Mouse (Mus musculus): ENCODE results near the gene Myh9. TPM values are rescaled to one million over a fixed set of nuclear protein-coding genes. Genes with fewer than 3 reads are reported as not detected.

The Myh9 gene
- total RNA-seq (2012; rRNA removed) = 146 and 152 TPM in 2 replicates

DNA sequence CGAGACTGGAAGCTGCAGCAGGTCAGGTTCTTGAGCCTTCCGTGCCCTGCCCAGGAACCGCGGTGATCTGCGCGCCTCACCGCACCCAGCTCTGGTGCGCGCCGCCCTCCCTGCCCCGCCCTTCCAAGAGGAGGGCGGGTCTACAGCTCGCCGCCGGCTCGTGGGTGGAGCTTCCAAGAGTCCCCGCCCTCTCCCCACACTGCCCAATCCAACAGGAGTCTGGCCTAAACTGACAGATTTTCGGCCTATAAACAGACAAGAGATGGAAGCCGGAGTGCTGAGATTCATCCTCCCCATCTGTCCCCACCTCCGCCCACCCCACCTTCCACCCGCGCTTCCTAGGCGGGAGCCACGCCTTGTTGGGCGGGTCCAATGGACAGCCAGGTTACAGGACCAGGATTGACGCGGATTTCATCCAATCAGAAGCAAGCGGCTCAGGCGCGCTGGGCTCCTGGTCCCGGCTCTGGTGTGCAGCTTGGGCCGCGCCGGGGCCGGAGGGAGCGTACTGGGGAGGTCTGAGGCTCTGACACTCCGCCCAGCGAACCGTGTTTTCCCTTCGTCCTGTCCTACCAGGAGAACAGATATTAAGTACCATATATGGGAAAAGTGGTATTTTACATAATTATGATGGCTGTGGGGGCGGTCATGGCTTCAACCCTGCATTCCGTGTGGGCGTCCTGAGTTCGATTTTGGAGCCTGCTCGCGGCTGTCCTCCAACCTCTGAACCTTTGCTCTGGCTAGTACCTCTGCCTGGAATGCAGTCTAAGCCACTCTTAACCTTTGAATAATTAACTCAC is at the start of gene Myh9:
Gene Myh9, minus strand, starts transcription at position 129 of the 797 bp plus-strand sequence.
- peak within 1 kb of the TSS; percentile 94 for H3K9ac ChIP-seq (ENCODE audit: insufficient read depth, low read depth, low read length, poor library complexity, severe bottlenecking)
- peak within 1 kb of the TSS; percentile 66 for H3K27ac ChIP-seq (ENCODE audit: insufficient read depth, low read depth, low read length, poor library complexity, severe bottlenecking)
- TF ChIP-seq ZC3H11A (IDR thresholded peaks at IDR 0.05; ENCODE audit: borderline replicate concordance, low read depth, low read length) = no peak
- TF ChIP-seq CHD2 (IDR thresholded peaks at IDR 0.05; ENCODE audit: low read depth, low read length) = no peak; the same call in none of the 2 replicates
- no peak for TF ChIP-seq HCFC1 (IDR thresholded peaks at IDR 0.05; ENCODE audit: borderline replicate concordance, insufficient read depth, low read length)
- TF ChIP-seq MAFK (IDR thresholded peaks at IDR 0.05; ENCODE audit: insufficient read depth, low read depth, low read length) = no peak
- TF ChIP-seq ZNF384 (IDR thresholded peaks at IDR 0.05; ENCODE audit: low read depth, low read length) = no peak
- in situ Hi-C loops (cut with MboI; ENCODE audit: low sequenced_read_pairs in 2 of 2, unreplicated experiment in 2 of 2) = no loop called here
- peak; percentile 100 for DNase-seq (ENCODE audit: low read depth, low spot score)
- peaks cover 10 to 14% of the 10 kb centered on the region in 2 experiments for H3K4me1 ChIP-seq (ENCODE audit: control insufficient read depth in 2 of 2, insufficient read depth in 2 of 2, low read length in 2 of 2, poor library complexity in 1 of 2)
- no peaks in the 10 kb centered on the region; the same call in 1 of the 2 replicates for H3K36me3 ChIP-seq (ENCODE audit: control insufficient read depth, insufficient read depth, low read length, poor library complexity, severe bottlenecking)
- H3K4me3 ChIP-seq (ENCODE audit: insufficient read depth in 1 of 2, low read depth in 1 of 2, low read length in 2 of 2, poor library complexity in 1 of 2, severe bottlenecking in 1 of 2) = peak within 1 kb of the TSS; percentile 84 to 100
- no peaks in the 10 kb centered on the region for H3K9me3 ChIP-seq (ENCODE audit: control insufficient read depth, insufficient read depth, low read depth, low read length)

DNA sequence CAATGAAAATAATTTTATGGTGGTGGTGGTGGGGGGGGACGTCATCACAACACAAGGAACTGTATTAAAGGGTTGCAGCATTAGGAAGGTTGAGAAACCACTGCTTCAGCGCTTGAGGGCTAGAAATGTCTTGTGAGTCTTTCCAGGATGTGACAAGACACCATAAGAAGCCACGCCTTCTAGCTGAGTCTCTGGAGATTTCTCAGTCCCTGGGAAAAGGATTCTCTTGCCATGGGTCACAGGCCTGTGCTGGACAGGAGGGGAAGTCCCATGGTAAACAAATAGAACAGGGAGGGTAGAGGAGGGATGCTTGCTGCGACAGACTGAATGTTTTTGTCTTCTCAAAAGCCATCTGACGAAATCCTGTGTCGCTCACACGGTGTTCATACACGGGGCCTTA is 49.8 kb upstream of the Myh9 start:
- H3K27ac ChIP-seq (ENCODE audit: insufficient read depth, low read depth, low read length, poor library complexity, severe bottlenecking) = no peak overlapping the region
- H3K9ac ChIP-seq (ENCODE audit: insufficient read depth, low read depth, low read length, poor library complexity, severe bottlenecking) = no peak overlapping the region
- H3K9me3 ChIP-seq (ENCODE audit: control insufficient read depth, insufficient read depth, low read depth, low read length) = no peaks in the 10 kb centered on the region
- H3K36me3 ChIP-seq (ENCODE audit: control insufficient read depth, insufficient read depth, low read length, poor library complexity, severe bottlenecking) = no peaks in the 10 kb centered on the region
- no peak overlapping the region for H3K4me3 ChIP-seq (ENCODE audit: insufficient read depth in 1 of 2, low read depth in 1 of 2, low read length in 2 of 2, poor library complexity in 1 of 2, severe bottlenecking in 1 of 2)
- in situ Hi-C loops (cut with MboI; ENCODE audit: low sequenced_read_pairs in 2 of 2, unreplicated experiment in 2 of 2) = no loop called here
- TF ChIP-seq MAFK (IDR thresholded peaks at IDR 0.05; ENCODE audit: insufficient read depth, low read depth, low read length) (no peak), HCFC1 (IDR thresholded peaks at IDR 0.05; ENCODE audit: borderline replicate concordance, insufficient read depth, low read length) (no peak), CHD2 (IDR thresholded peaks at IDR 0.05; ENCODE audit: low read depth, low read length) (no peak), ZC3H11A (IDR thresholded peaks at IDR 0.05; ENCODE audit: borderline replicate concordance, low read depth, low read length) (no peak), ZNF384 (IDR thresholded peaks at IDR 0.05; ENCODE audit: low read depth, low read length) (no peak)
- no peak for DNase-seq (ENCODE audit: low read depth, low spot score)
- peaks cover 20 to 52% of the 10 kb centered on the region in 2 experiments; a peak in 3 of 4 replicates for H3K4me1 ChIP-seq (ENCODE audit: control insufficient read depth in 2 of 2, insufficient read depth in 2 of 2, low read length in 2 of 2, poor library complexity in 1 of 2)

DNA sequence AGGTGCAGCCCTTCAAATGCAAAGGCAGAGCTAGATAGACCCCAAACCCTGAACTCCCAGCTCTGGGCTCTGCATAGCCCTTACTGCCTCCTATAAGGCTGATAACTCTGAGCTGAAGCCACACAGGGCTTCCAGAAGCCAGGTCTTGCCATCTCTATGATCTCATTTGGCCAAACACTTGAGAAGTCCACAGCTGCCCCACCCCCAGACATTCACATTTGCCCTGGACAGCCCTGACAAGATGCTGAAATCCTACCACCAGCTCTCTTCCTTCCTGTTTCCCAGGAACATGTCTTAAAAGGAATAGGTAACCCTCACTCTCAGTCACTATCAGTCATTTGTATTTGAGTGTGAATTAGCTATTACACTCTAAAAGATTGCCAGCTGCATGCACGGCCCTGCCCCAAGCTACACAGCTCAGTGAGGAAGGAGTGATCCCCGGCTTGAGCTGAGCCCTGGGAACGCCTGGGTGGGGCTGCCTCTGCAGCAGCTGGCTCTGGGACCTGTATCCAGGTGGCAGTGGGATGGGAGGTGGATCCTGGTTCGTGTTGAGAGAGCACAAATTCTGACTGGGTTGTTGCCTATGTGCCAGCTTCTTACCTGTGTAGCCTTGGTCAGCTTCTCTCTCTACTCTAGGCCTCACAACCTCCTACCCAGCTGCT is 47.9 kb upstream of the Myh9 start:
- H3K4me3 ChIP-seq (ENCODE audit: insufficient read depth in 1 of 2, low read depth in 1 of 2, low read length in 2 of 2, poor library complexity in 1 of 2, severe bottlenecking in 1 of 2) = no peak overlapping the region
- no peaks in the 10 kb centered on the region for H3K9me3 ChIP-seq (ENCODE audit: control insufficient read depth, insufficient read depth, low read depth, low read length)
- TF ChIP-seq ZNF384 (IDR thresholded peaks at IDR 0.05; ENCODE audit: low read depth, low read length) (no peak), HCFC1 (IDR thresholded peaks at IDR 0.05; ENCODE audit: borderline replicate concordance, insufficient read depth, low read length) (no peak), CHD2 (IDR thresholded peaks at IDR 0.05; ENCODE audit: low read depth, low read length) (no peak), ZC3H11A (IDR thresholded peaks at IDR 0.05; ENCODE audit: borderline replicate concordance, low read depth, low read length) (no peak), MAFK (IDR thresholded peaks at IDR 0.05; ENCODE audit: insufficient read depth, low read depth, low read length) (no peak)
- H3K27ac ChIP-seq (ENCODE audit: insufficient read depth, low read depth, low read length, poor library complexity, severe bottlenecking) = no peak overlapping the region; the same call in 1 of the 2 replicates
- no peak overlapping the region for H3K9ac ChIP-seq (ENCODE audit: insufficient read depth, low read depth, low read length, poor library complexity, severe bottlenecking)
- no peak for DNase-seq (ENCODE audit: low read depth, low spot score)
- in situ Hi-C loops (cut with MboI; ENCODE audit: low sequenced_read_pairs in 2 of 2, unreplicated experiment in 2 of 2) = no loop called here
- H3K4me1 ChIP-seq (ENCODE audit: control insufficient read depth in 2 of 2, insufficient read depth in 2 of 2, low read length in 2 of 2, poor library complexity in 1 of 2) = peaks cover 22 to 55% of the 10 kb centered on the region in 2 experiments
- no peaks in the 10 kb centered on the region for H3K36me3 ChIP-seq (ENCODE audit: control insufficient read depth, insufficient read depth, low read length, poor library complexity, severe bottlenecking)

DNA sequence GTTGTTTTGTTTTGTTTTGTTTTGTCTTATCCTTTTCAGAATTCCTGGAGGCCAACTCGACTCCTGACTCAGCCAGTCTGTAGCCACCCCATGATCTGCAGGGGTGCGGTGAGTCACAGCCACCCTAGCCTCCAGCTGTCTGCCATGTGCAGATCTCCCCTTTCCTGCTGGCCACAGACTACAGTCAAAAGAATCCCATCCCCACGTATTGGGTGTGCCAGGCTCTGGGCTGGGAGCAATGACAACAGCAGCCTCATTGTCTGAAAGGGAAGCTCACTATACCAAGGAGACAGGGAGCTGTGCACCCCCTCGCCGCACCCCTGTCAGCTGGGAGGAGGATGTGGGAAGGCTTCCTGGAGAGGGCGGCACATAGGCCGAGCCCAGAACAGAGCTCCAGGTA is 46.3 kb upstream of the Myh9 start:
- H3K4me1 ChIP-seq (ENCODE audit: control insufficient read depth in 2 of 2, insufficient read depth in 2 of 2, low read length in 2 of 2, poor library complexity in 1 of 2) = peaks cover 19 to 52% of the 10 kb centered on the region in 2 experiments
- TF ChIP-seq ZC3H11A (IDR thresholded peaks at IDR 0.05; ENCODE audit: borderline replicate concordance, low read depth, low read length) = no peak
- TF ChIP-seq MAFK (IDR thresholded peaks at IDR 0.05; ENCODE audit: insufficient read depth, low read depth, low read length) = 0 out of 2 replicates have a peak, but pooled peaks have one; percentile 34
- H3K27ac ChIP-seq (ENCODE audit: insufficient read depth, low read depth, low read length, poor library complexity, severe bottlenecking) = peak overlapping the region; percentile 54
- in situ Hi-C loops (cut with MboI; ENCODE audit: low sequenced_read_pairs in 2 of 2, unreplicated experiment in 2 of 2) = no loop called here
- peak; percentile 56 for DNase-seq (ENCODE audit: low read depth, low spot score)
- no peak overlapping the region for H3K4me3 ChIP-seq (ENCODE audit: insufficient read depth in 1 of 2, low read depth in 1 of 2, low read length in 2 of 2, poor library complexity in 1 of 2, severe bottlenecking in 1 of 2)
- 0 out of 2 replicates have a peak overlapping the region, but pooled peaks have one; percentile 2 for H3K9ac ChIP-seq (ENCODE audit: insufficient read depth, low read depth, low read length, poor library complexity, severe bottlenecking)
- H3K9me3 ChIP-seq (ENCODE audit: control insufficient read depth, insufficient read depth, low read depth, low read length) = no peaks in the 10 kb centered on the region
- no peaks in the 10 kb centered on the region for H3K36me3 ChIP-seq (ENCODE audit: control insufficient read depth, insufficient read depth, low read length, poor library complexity, severe bottlenecking)

All from ES-E14 (cell line).